Mouse (Mus musculus): ENCODE data around the gene Ankrd44. TPM values are rescaled to one million over a fixed set of nuclear protein-coding genes. Genes with fewer than 3 reads are reported as not detected.

The Ankrd44 gene
- polyA plus RNA-seq, 1 experiment from 2014 or later = 22.5 TPM

DNA sequence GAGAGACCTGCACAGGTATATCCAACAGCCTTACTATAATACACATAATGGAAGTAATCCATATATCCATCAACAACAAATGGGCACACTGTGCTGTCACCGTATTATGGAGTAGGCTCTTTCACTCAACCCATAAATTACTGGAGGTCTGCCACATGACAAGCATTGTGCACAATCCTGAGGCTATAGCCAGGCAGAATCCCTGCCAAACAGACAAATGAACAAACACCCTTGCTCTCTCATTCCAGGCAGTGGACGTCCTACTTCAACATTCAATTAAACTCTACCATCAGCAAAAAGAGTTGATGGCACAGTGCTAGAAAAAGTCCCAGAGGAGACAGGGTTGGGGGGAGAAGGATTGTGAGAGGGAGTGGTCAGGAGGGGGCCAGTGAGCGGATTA is 124.9 kb downstream of the Ankrd44 start:
- Histone ChIP-seq H3K9ac (replicated peaks; ENCODE audit: low read depth, low read length) (no peak overlapping the region), H3K9me3 (ENCODE audit: control insufficient read depth, low read depth, low read length) (no peaks in the 10 kb centered on the region), H3K4me1 (ENCODE audit: control insufficient read depth, insufficient read depth, low read length) (no peaks in the 10 kb centered on the region), H3K4me2 (replicated peaks; ENCODE audit: low read depth, low read length) (no peak overlapping the region), H3K4me3 (ENCODE audit: low read depth, low read length) (no peak overlapping the region), H3K27me3 (ENCODE audit: control insufficient read depth, insufficient read depth, low read length) (no peaks in the 10 kb centered on the region), H3K27ac (ENCODE audit: low read length) (no peak overlapping the region), H3K36me3 (ENCODE audit: control insufficient read depth, insufficient read depth, low read length) (no peaks in the 10 kb centered on the region)
- no peak for ATAC-seq (ENCODE audit: insufficient number of reproducible peaks, insufficient read depth, low FRiP score, low read depth)
- 72% methylated on average over 2 of the region's 3 CpGs for WGBS

DNA sequence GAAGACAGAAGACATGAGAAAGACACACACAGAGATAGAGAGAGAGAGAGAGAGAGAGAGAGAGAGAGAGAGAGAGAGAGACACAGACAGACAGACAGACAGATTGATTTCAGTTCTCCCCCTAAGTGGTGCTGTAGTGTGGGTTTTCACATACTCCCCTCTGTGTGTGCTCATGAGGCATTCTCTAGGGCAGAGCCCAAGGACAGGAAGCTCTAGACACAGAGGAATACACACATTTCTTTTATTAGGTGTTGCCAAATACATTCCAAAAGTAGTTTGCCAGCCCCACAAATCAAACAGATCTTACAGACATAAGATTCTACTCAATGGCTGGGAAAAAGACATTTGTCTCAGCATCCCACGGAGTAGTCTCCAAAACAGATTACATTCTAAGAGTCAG is 126.8 kb downstream of the Ankrd44 start:
- WGBS = 40% methylated on average over 1 of the region's 1 CpGs
- no peak overlapping the region for H3K27ac ChIP-seq (ENCODE audit: low read length)
- no peaks in the 10 kb centered on the region for H3K4me1 ChIP-seq (ENCODE audit: control insufficient read depth, insufficient read depth, low read length)
- H3K36me3 ChIP-seq (ENCODE audit: control insufficient read depth, insufficient read depth, low read length) = no peaks in the 10 kb centered on the region
- no peaks in the 10 kb centered on the region for H3K9me3 ChIP-seq (ENCODE audit: control insufficient read depth, low read depth, low read length)
- no peaks in the 10 kb centered on the region for H3K27me3 ChIP-seq (ENCODE audit: control insufficient read depth, insufficient read depth, low read length)
- H3K9ac ChIP-seq (replicated peaks; ENCODE audit: low read depth, low read length) = no peak overlapping the region
- no peak for ATAC-seq (ENCODE audit: insufficient number of reproducible peaks, insufficient read depth, low FRiP score, low read depth)
- H3K4me3 ChIP-seq (ENCODE audit: low read depth, low read length) = no peak overlapping the region
- H3K4me2 ChIP-seq (replicated peaks; ENCODE audit: low read depth, low read length) = no peak overlapping the region

DNA sequence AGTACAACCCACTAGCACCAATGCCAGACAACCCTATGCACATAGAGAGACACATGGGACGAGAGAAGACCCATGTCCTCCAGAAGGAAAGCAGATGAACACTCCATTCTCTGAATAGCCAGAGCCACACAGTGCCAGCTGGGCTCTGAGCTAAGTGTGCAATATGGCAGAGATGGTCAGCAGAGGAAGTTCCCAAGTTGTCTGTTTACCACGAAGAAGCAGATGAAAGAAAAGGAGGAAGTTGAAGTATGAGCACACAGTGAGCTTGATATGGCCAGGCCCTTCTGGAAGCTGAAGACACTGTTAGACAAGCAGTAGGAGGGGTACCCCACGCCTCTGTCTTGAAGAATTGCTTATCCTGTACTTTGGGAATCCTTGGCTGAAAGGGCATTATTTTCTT is 127.8 kb downstream of the Ankrd44 start:
- no peak overlapping the region for H3K4me3 ChIP-seq (ENCODE audit: low read depth, low read length)
- no peaks in the 10 kb centered on the region for H3K36me3 ChIP-seq (ENCODE audit: control insufficient read depth, insufficient read depth, low read length)
- H3K27me3 ChIP-seq (ENCODE audit: control insufficient read depth, insufficient read depth, low read length) = no peaks in the 10 kb centered on the region
- no peak overlapping the region for H3K4me2 ChIP-seq (replicated peaks; ENCODE audit: low read depth, low read length)
- no peaks in the 10 kb centered on the region for H3K9me3 ChIP-seq (ENCODE audit: control insufficient read depth, low read depth, low read length)
- H3K4me1 ChIP-seq (ENCODE audit: control insufficient read depth, insufficient read depth, low read length) = no peaks in the 10 kb centered on the region
- no peak overlapping the region for H3K9ac ChIP-seq (replicated peaks; ENCODE audit: low read depth, low read length)
- no peak overlapping the region for H3K27ac ChIP-seq (ENCODE audit: low read length)
- 77% methylated on average over 3 of the region's 3 CpGs for WGBS
- no peak for ATAC-seq (ENCODE audit: insufficient number of reproducible peaks, insufficient read depth, low FRiP score, low read depth)

DNA sequence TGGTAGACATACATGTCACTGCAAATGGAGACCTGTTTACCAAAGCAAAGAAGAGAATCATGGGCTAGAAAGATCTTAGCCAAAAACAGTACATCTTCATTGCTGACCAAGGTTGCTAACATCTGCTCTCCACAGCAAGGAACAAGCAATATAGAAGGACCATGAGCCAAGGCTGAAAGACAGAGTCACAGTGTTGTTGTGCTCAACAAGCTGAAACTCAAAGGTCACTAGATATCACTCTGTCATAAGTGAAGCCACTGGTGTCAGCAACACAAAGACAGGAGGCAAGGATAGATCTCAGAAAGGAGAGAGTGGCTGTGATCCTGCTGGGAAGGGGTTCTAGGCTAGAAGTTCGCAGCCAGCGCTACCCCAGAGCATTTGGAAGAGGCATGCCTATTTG is 131.5 kb downstream of the Ankrd44 start:
- no peak for ATAC-seq (ENCODE audit: insufficient number of reproducible peaks, insufficient read depth, low FRiP score, low read depth)
- peak overlapping the region; percentile 30; the same call in 1 of the 2 replicates for H3K27ac ChIP-seq (ENCODE audit: low read length)

DNA sequence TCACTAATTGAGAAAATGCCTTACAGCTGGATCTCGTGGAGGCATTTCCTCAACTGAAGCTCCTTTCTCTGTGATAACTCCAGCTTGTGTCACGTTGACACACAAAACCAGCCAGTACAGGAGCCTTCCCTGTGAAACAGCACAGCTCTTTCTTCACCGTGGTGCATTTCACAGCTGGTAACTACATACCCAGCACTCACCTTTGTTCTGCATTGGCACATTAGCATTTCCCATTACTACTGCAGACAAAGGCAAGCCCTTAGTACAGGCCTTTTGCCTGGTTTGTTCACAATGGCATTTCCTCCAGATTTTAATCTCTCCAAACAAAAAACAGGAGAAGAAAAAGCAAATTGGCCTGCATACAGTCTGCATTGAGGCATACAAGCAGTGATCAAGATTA is 134.8 kb downstream of the Ankrd44 start:
- H3K27ac ChIP-seq (ENCODE audit: low read length) = no peak overlapping the region
- no peaks in the 10 kb centered on the region for H3K4me1 ChIP-seq (ENCODE audit: control insufficient read depth, insufficient read depth, low read length)
- ATAC-seq (ENCODE audit: insufficient number of reproducible peaks, insufficient read depth, low FRiP score, low read depth) = no peak
- no peaks in the 10 kb centered on the region for H3K27me3 ChIP-seq (ENCODE audit: control insufficient read depth, insufficient read depth, low read length)
- no peak overlapping the region for H3K4me3 ChIP-seq (ENCODE audit: low read depth, low read length)
- no peaks in the 10 kb centered on the region for H3K9me3 ChIP-seq (ENCODE audit: control insufficient read depth, low read depth, low read length)
- 73% methylated on average over 3 of the region's 3 CpGs for WGBS
- no peaks in the 10 kb centered on the region for H3K36me3 ChIP-seq (ENCODE audit: control insufficient read depth, insufficient read depth, low read length)
- H3K4me2 ChIP-seq (replicated peaks; ENCODE audit: low read depth, low read length) = no peak overlapping the region
- H3K9ac ChIP-seq (replicated peaks; ENCODE audit: low read depth, low read length) = no peak overlapping the region

More for the DNA sequence above, 131.5 kb downstream of the Ankrd44 start:
- H3K4me1 ChIP-seq (ENCODE audit: control insufficient read depth, insufficient read depth, low read length) = no peaks in the 10 kb centered on the region
- H3K4me2 ChIP-seq (replicated peaks; ENCODE audit: low read depth, low read length) = no peak overlapping the region
- no peaks in the 10 kb centered on the region for H3K27me3 ChIP-seq (ENCODE audit: control insufficient read depth, insufficient read depth, low read length)
- 94% methylated on average over 2 of the region's 2 CpGs for WGBS
- H3K9ac ChIP-seq (replicated peaks; ENCODE audit: low read depth, low read length) = no peak overlapping the region
- no peak overlapping the region for H3K4me3 ChIP-seq (ENCODE audit: low read depth, low read length)
- no peaks in the 10 kb centered on the region for H3K9me3 ChIP-seq (ENCODE audit: control insufficient read depth, low read depth, low read length)
- H3K36me3 ChIP-seq (ENCODE audit: control insufficient read depth, insufficient read depth, low read length) = no peaks in the 10 kb centered on the region

DNA sequence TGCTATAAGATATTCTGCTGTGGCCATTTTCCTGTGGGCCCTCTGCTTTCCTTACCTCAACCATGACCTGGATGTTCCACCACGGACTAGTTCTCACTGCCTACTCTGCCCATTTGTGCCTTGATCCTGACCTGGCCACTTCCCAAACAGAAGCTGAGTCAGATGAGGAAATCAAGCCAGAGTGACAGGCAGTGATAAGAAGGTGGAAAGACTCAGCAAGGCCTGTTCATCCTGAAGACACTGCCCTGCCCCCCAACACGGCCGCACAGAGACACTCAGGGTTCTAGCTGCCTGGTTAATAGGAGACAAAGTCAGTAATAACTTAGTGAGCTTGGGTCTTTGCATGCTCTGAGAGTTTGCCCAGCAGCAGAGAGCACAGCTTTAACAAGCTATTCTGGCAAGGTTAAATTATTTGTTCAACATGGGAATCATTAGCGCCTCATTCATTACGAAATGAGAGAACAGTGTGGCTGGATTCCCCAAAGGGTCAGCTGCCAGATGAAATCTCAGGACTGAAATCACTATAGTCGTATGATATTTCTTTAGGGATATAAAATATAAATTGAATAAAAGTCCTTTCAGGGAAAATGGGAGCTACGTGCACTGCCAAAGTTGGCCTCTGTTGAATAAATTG is 136.7 kb downstream of the Ankrd44 start:
- 70% methylated on average over 7 of the region's 7 CpGs for WGBS
- Histone ChIP-seq H3K27me3 (ENCODE audit: control insufficient read depth, insufficient read depth, low read length) (no peaks in the 10 kb centered on the region), H3K36me3 (ENCODE audit: control insufficient read depth, insufficient read depth, low read length) (no peaks in the 10 kb centered on the region), H3K4me1 (ENCODE audit: control insufficient read depth, insufficient read depth, low read length) (no peaks in the 10 kb centered on the region), H3K9me3 (ENCODE audit: control insufficient read depth, low read depth, low read length) (no peaks in the 10 kb centered on the region), H3K27ac (ENCODE audit: low read length) (no peak overlapping the region), H3K9ac (replicated peaks; ENCODE audit: low read depth, low read length) (no peak overlapping the region), H3K4me2 (replicated peaks; ENCODE audit: low read depth, low read length) (no peak overlapping the region), H3K4me3 (ENCODE audit: low read depth, low read length) (no peak overlapping the region)
- ATAC-seq (ENCODE audit: insufficient number of reproducible peaks, insufficient read depth, low FRiP score, low read depth) = no peak

DNA sequence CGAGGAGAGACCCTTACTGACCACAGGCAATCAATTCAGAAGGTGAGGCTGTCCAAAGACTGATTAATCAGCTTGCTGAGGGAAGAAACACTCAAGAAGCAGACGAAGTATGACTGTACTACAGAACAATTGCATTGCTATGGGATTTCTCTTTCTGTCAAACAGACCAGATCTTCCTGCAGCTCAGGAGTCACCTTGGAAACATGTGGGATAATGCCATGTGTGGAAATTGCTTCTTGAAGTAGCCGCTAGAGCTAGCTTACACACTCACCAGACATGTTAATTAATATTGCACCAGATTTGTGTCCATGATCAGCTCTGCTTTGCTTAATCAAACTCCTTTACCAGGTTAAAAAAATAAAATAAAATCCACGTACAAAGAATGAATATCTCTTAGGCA is 137.8 kb downstream of the Ankrd44 start:
- Histone ChIP-seq H3K9me3 (ENCODE audit: control insufficient read depth, low read depth, low read length) (no peaks in the 10 kb centered on the region), H3K4me3 (ENCODE audit: low read depth, low read length) (no peak overlapping the region), H3K27ac (ENCODE audit: low read length) (no peak overlapping the region), H3K9ac (replicated peaks; ENCODE audit: low read depth, low read length) (no peak overlapping the region), H3K36me3 (ENCODE audit: control insufficient read depth, insufficient read depth, low read length) (no peaks in the 10 kb centered on the region), H3K4me2 (replicated peaks; ENCODE audit: low read depth, low read length) (no peak overlapping the region), H3K27me3 (ENCODE audit: control insufficient read depth, insufficient read depth, low read length) (no peaks in the 10 kb centered on the region), H3K4me1 (ENCODE audit: control insufficient read depth, insufficient read depth, low read length) (no peaks in the 10 kb centered on the region)
- ATAC-seq (ENCODE audit: insufficient number of reproducible peaks, insufficient read depth, low FRiP score, low read depth) = no peak
- WGBS = 58% methylated on average over 4 of the region's 4 CpGs

DNA sequence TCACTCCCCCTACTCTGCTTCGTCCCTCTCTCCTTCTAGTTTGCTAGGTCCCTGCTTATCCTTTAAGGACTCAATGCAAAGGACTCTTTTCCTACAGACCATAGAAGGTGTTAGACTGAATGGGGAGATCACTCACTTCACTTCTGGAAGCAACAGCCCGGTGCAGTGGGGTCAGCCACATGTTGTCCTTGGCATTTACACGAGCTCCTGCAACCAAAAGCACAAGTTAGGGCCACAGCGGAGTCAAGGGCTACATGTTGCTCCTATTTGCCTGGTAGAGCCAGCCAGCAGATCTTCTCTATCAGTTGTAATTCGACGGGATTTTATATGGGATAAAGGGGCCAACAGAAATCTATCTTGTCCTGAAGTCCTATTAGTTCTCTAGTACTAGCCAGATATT is 148.0 kb downstream of the Ankrd44 start:
- ATAC-seq (ENCODE audit: insufficient number of reproducible peaks, insufficient read depth, low FRiP score, low read depth) = no peak
- WGBS = 89% methylated on average over 6 of the region's 6 CpGs
- Histone ChIP-seq H3K27me3 (ENCODE audit: control insufficient read depth, insufficient read depth, low read length) (no peaks in the 10 kb centered on the region), H3K9me3 (ENCODE audit: control insufficient read depth, low read depth, low read length) (no peaks in the 10 kb centered on the region), H3K4me1 (ENCODE audit: control insufficient read depth, insufficient read depth, low read length) (no peaks in the 10 kb centered on the region), H3K36me3 (ENCODE audit: control insufficient read depth, insufficient read depth, low read length) (no peaks in the 10 kb centered on the region), H3K27ac (ENCODE audit: low read length) (no peak overlapping the region), H3K4me2 (replicated peaks; ENCODE audit: low read depth, low read length) (no peak overlapping the region), H3K4me3 (ENCODE audit: low read depth, low read length) (no peak overlapping the region), H3K9ac (replicated peaks; ENCODE audit: low read depth, low read length) (no peak overlapping the region)

DNA sequence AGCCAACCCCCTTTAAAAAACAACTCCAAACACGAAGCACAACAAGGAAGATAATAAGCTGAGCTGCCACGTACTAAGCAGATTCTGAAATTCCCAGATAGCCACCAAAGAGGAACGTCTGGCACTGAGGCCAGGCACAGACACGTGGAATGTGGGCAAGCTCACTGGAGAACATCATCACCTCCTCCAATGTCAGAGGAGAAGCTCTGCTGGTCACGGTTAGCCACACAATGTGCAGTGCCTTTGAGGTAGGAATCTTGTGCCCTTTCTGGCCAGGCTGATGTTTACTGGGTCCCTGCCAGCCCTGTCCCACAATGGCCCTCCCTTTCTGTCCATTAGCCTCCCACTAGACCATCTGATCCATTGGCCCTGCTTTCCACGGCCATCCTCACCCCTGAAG is 149.1 kb downstream of the Ankrd44 start:
- Histone ChIP-seq H3K9ac (replicated peaks; ENCODE audit: low read depth, low read length) (no peak overlapping the region), H3K4me1 (ENCODE audit: control insufficient read depth, insufficient read depth, low read length) (no peaks in the 10 kb centered on the region), H3K4me3 (ENCODE audit: low read depth, low read length) (no peak overlapping the region), H3K27me3 (ENCODE audit: control insufficient read depth, insufficient read depth, low read length) (no peaks in the 10 kb centered on the region), H3K36me3 (ENCODE audit: control insufficient read depth, insufficient read depth, low read length) (no peaks in the 10 kb centered on the region), H3K27ac (ENCODE audit: low read length) (no peak overlapping the region), H3K9me3 (ENCODE audit: control insufficient read depth, low read depth, low read length) (no peaks in the 10 kb centered on the region), H3K4me2 (replicated peaks; ENCODE audit: low read depth, low read length) (no peak overlapping the region)
- 81% methylated on average over 6 of the region's 6 CpGs for WGBS
- ATAC-seq (ENCODE audit: insufficient number of reproducible peaks, insufficient read depth, low FRiP score, low read depth) = no peak

Data from stomach, embryonic 14.5 days (tissue).